Mouse (Mus musculus) heart, embryonic 11.5 days (tissue): ENCODE data around the gene Kirrel3. TPM values are rescaled to one million over a fixed set of nuclear protein-coding genes. Genes with fewer than 3 reads are reported as not detected.

Source experiments
- ATAC-seq: fragments of 200-750 bp; cut with Nextera tagmentation; replicated peaks from 2 replicates; pipeline ENCODE4 v1.8.0; 2017; ENCODE audit warnings: moderate library complexity; ENCODE audit not compliant: insufficient number of reproducible peaks, low FRiP score, low TSS enrichment
- H3K27ac ChIP-seq: fragments of 300-500 bp; sonication (generic); 2 replicates; pipeline ENCODE4 v1.5.1; 2014; ENCODE audit warnings: mild to moderate bottlenecking, low read depth, low read length
- H3K27me3 ChIP-seq: fragments of 300-500 bp; sonication (generic); 2 replicates; pipeline ENCODE4 v1.6.1; 2014; ENCODE audit warnings: mild to moderate bottlenecking, low read length, mixed read lengths; ENCODE audit not compliant: control insufficient read depth, insufficient read depth
- H3K36me3 ChIP-seq: fragments of 300-500 bp; sonication (generic); 2 replicates; pipeline ENCODE4 v1.6.1; 2014; ENCODE audit warnings: mild to moderate bottlenecking, low read length, moderate library complexity, mixed read lengths; ENCODE audit not compliant: control insufficient read depth, insufficient read depth
- H3K4me1 ChIP-seq: fragments of 300-500 bp; sonication (generic); 2 replicates; pipeline ENCODE4 v1.6.1; 2014; ENCODE audit warnings: low read length; ENCODE audit not compliant: control insufficient read depth, insufficient read depth
- H3K4me2 ChIP-seq: fragments of 300-500 bp; sonication (generic); 2 replicates; pipeline ENCODE4 v1.6.1; 2014; ENCODE audit warnings: mild to moderate bottlenecking, moderate library complexity
- H3K4me3 ChIP-seq: fragments of 300-500 bp; sonication (generic); 2 replicates; pipeline ENCODE4 v1.5.1; 2014; ENCODE audit warnings: low read depth, low read length
- H3K9ac ChIP-seq: fragments of 300-500 bp; sonication (generic); 2 replicates; pipeline ENCODE4 v1.6.1; 2014; ENCODE audit warnings: mild to moderate bottlenecking, low read depth, low read length, moderate library complexity
- H3K9me3 ChIP-seq: fragments of 300-500 bp; sonication (generic); replicated peaks from 2 replicates; pipeline ENCODE4 v1.6.1; 2016; ENCODE audit warnings: low read length; ENCODE audit not compliant: control insufficient read depth
- WGBS: fragments of 180-500 bp; shearing (Covaris S2); extraction: QIAGEN DNeasy Blood & Tissue Kit; methylation state at CpG from one replicate; pipeline ENCODE4 v1.1.7; 2014; ENCODE audit not compliant: insufficient replicate concordance; 5-methylcytosine and 5-hydroxymethylcytosine counted together
- polyA plus RNA-seq: library from polyadenylated mRNA; unstranded; fragments of >200 nt; fragmentation: Nextera tagmentation; extraction: Ambion mirVana; gene quantifications from 2 replicates; pipeline ENCODE4 v1.2.1, GENCODE M21; 2014

The Kirrel3 gene
- polyA plus RNA-seq, 1 experiment from 2014 or later = 1.0 TPM

DNA sequence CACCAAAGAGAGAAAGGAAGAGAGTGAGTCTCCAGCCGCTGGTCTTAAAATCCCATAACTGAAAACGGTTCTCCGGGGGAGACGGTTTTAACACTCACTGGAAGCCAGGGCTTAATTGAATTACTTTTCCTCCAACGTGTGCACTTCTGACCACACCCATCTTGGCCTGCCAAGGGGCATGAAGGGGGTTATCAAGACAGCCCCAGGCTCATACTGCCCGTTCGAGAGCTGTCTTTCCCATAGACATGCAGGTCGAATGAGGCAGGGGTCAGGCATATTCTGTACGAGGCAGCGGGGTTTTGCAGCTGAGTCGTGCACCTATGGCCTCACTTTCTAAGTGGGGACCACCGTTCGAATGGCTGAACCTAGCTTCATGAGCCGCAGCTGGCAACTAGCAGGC lies 475.5 kb downstream of the Kirrel3 start:
- Histone ChIP-seq H3K4me3 (no peak overlapping the region), H3K4me2 (no peak overlapping the region), H3K9me3 (no peaks in the 10 kb centered on the region), H3K27me3 (0 out of 2 replicates have a peak, but pooled peaks cover 2% of the 10 kb centered on the region), H3K27ac (no peak overlapping the region), H3K9ac (no peak overlapping the region), H3K36me3 (no peaks in the 10 kb centered on the region), H3K4me1 (no peaks in the 10 kb centered on the region)
- no peak for ATAC-seq
- WGBS = 69% methylated on average over 14 of the region's 14 CpGs

DNA sequence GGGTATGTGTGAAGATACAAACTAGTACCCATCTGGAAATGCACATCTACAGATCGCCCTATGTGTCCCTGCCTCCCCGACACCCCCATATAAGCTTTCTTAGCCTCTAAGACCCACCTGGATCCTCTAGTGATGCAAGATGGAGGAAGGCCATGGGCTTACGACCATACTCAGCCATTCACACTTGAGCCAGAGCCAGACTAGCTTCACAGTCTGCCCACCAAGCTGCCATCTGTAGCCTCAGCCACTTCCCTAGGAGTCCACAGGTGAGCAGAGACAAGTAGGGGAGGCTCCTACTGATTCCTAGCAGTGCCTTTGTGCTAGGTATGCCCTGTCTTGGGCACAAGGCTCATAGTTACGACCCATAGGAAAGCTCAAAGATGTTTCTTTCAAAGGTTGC lies 476.6 kb downstream of the Kirrel3 start:
- WGBS = 72% methylated on average over 4 of the region's 4 CpGs
- ATAC-seq = no peak
- no peak overlapping the region for H3K4me2 ChIP-seq
- no peaks in the 10 kb centered on the region for H3K9me3 ChIP-seq
- H3K9ac ChIP-seq = no peak overlapping the region
- H3K27ac ChIP-seq = no peak overlapping the region
- no peaks in the 10 kb centered on the region for H3K4me1 ChIP-seq
- H3K27me3 ChIP-seq = 0 out of 2 replicates have a peak, but pooled peaks cover 2% of the 10 kb centered on the region
- H3K36me3 ChIP-seq = no peaks in the 10 kb centered on the region
- H3K4me3 ChIP-seq = no peak overlapping the region

DNA sequence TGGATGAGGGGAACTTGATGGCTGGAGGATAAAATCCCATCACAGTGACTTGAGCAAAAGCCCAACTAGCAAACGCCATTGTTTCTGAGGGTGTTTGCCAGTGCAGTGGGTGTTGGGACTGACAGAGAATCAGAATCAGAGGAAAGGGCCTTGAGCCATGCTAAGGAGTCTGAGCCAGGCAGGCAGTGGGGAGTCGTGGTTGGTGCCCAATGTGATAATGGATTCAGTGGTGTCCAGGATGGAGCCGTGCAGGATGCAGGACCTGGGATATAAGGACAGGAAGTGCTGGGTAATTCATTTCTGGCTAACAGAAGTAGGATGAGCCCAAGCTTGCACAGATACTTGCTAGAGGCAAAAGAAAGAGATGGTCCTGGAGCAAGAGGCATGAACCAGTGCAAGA lies 477.9 kb downstream of the Kirrel3 start:
- Histone ChIP-seq H3K4me1 (no peaks in the 10 kb centered on the region), H3K27me3 (0 out of 2 replicates have a peak, but pooled peaks cover 2% of the 10 kb centered on the region), H3K4me3 (no peak overlapping the region), H3K9ac (no peak overlapping the region), H3K9me3 (no peaks in the 10 kb centered on the region), H3K4me2 (no peak overlapping the region), H3K27ac (no peak overlapping the region), H3K36me3 (no peaks in the 10 kb centered on the region)
- 68% methylated on average over 3 of the region's 3 CpGs for WGBS
- no peak for ATAC-seq

- H3K4me3 ChIP-seq = no peak overlapping the region
- no peaks in the 10 kb centered on the region for H3K9me3 ChIP-seq
- 72% methylated on average over 14 of the region's 14 CpGs for WGBS
- no peak overlapping the region for H3K9ac ChIP-seq
- no peak overlapping the region for H3K27ac ChIP-seq
- 0 out of 2 replicates have a peak, but pooled peaks cover 2% of the 10 kb centered on the region for H3K27me3 ChIP-seq
- no peak for ATAC-seq
- H3K36me3 ChIP-seq = no peaks in the 10 kb centered on the region
- no peaks in the 10 kb centered on the region for H3K4me1 ChIP-seq
- no peak overlapping the region for H3K4me2 ChIP-seq
Observed at GRCm38 (mm10) chr9:34964172-34965040, 478.7 kb downstream of the Kirrel3 start.

- no peaks in the 10 kb centered on the region for H3K4me1 ChIP-seq
- H3K4me3 ChIP-seq = no peak overlapping the region
- no peak overlapping the region for H3K9ac ChIP-seq
- H3K36me3 ChIP-seq = no peaks in the 10 kb centered on the region
- H3K4me2 ChIP-seq = no peak overlapping the region
- whole genome bisulfite sequencing = 38% methylated on average over 4 of the region's 4 CpGs
- H3K27me3 ChIP-seq = 0 out of 2 replicates have a peak, but pooled peaks cover 2% of the 10 kb centered on the region
- no peak for ATAC-seq
- H3K27ac ChIP-seq = no peak overlapping the region
- H3K9me3 ChIP-seq = no peaks in the 10 kb centered on the region
Observed at GRCm38 (mm10) chr9:34965041-34965415, 479.3 kb downstream of the Kirrel3 start.

GRCm38 (mm10) chr9:34967772-34968171 lies 482.1 kb downstream of the Kirrel3 start:
- H3K4me3 ChIP-seq = no peak overlapping the region
- ATAC-seq = no peak
- no peak overlapping the region for H3K9ac ChIP-seq
- WGBS = 47% methylated on average over 6 of the region's 6 CpGs
- no peaks in the 10 kb centered on the region for H3K36me3 ChIP-seq
- H3K4me1 ChIP-seq = peaks cover 3% of the 10 kb centered on the region; the same call in 1 of the 2 replicates
- H3K9me3 ChIP-seq = no peaks in the 10 kb centered on the region
- no peak overlapping the region for H3K4me2 ChIP-seq
- no peak overlapping the region for H3K27ac ChIP-seq
- H3K27me3 ChIP-seq = 0 out of 2 replicates have a peak, but pooled peaks cover 2% of the 10 kb centered on the region

- no peak for ATAC-seq
- Histone ChIP-seq H3K4me1 (peaks cover 3% of the 10 kb centered on the region; the same call in 1 of the 2 replicates), H3K27me3 (no peaks in the 10 kb centered on the region), H3K36me3 (no peaks in the 10 kb centered on the region), H3K4me2 (no peak overlapping the region), H3K27ac (no peak overlapping the region), H3K9me3 (no peaks in the 10 kb centered on the region), H3K4me3 (no peak overlapping the region), H3K9ac (no peak overlapping the region)
- WGBS = 58% methylated on average over 6 of the region's 6 CpGs
Observed at GRCm38 (mm10) chr9:34969881-34970490, 484.3 kb downstream of the Kirrel3 start.

GRCm38 (mm10) chr9:34974326-34974725 lies 488.6 kb downstream of the Kirrel3 start:
- Histone ChIP-seq H3K27me3 (no peaks in the 10 kb centered on the region), H3K4me1 (peaks cover 3% of the 10 kb centered on the region; the same call in 1 of the 2 replicates), H3K36me3 (no peaks in the 10 kb centered on the region), H3K27ac (no peak overlapping the region), H3K9ac (no peak overlapping the region), H3K4me2 (no peak overlapping the region), H3K9me3 (no peaks in the 10 kb centered on the region), H3K4me3 (no peak overlapping the region)
- ATAC-seq = no peak
- WGBS = 78% methylated on average over 1 of the region's 1 CpGs
